Mouse (Mus musculus) left cerebral cortex, postnatal 10 days (tissue): Measurements from ENCODE around the gene Ell. TPM values are rescaled to one million over a fixed set of nuclear protein-coding genes. Genes with fewer than 3 reads are reported as not detected.

Source experiments
- DNase-seq, 2 experiments: peaks; one replicate each; pipeline ENCODE4 v3.0.0; 2021 to 2022; ENCODE audit warnings: low spot score in 2 of 2, mixed read lengths in 1 of 2; ENCODE audit errors: extremely low spot score in 1 of 2
- intact Hi-C: fragments of 180-260 bp; cut with DNase I; formaldehyde crosslinking; loops from one replicate; pipeline ENCODE4 v1.15.1; 2025
- total RNA-seq, 2 experiments: library from RNA; stranded (reverse); gene quantifications; 2 replicates each; pipeline ENCODE4 v1.2.3; 2021

Ell gene
- total RNA-seq, 2 experiments from 2014 or later: 15.1 to 18.5 TPM

DNA sequence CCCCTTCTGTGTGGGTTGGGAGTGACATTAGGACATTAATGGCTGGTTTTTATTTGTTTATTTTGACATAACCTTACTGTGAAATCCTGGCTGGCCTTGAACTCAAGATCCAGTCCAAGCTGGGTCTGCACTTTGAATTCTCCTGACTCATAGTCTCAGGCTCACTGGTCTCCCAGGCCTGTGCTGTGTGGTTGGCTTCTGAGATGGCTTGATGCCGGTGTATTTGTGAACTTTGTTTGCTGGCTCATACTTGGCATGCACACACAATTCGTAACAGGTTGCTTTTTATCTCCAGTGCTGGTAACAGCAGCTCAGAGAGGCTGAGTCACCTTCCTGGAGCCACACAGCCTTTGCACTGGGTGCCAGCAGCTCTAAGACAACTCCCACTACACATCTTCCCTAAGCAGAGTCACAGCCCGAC lies 9.5 kb upstream of the Ell start:
- intact Hi-C loops: no loop called here
- no peak for DNase-seq

DNA sequence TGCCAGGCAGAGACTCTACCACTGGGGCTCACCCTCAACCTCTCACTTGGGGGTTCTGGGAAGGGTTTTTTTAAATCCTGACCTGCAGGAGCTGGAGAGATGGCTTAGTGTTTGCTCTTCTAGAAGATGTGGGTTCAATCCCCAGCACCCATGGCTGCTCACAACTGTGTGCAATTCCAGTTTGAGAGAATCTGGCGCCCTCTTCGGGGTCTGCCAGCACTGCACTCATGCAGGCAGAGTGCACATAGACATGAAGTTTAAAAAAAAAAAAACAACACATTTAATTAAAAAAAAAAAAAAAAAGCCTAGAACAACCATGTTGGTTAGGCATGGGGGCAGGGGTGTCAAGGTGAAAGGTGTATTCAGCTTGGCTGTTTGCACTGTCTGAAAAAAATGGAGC lies 8.9 kb upstream of the Ell start:
- DNase-seq: no peak
- intact Hi-C loops: no loop called here

DNA sequence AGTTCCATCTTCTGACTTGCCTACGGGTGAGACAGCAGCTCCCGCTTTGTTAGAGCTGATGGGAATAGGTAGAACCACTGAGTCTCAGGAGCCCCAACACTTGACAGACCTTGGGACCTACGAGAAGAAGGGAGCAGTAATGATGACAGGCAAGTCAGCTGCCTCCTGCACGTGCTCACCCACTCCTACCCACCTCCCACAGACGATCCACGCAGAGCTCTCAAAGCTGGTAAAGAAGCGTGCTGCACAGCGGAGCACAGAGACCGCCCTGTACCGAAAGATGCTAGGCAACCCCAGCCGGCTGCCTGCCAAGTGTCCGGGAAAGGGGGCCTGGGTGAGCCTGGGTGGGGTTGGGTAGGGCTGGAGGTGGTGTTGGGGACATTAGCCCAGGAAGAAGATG lies 5.0 kb upstream of the Ell start:
- no peak for DNase-seq
- intact Hi-C loops: no loop called here

DNA sequence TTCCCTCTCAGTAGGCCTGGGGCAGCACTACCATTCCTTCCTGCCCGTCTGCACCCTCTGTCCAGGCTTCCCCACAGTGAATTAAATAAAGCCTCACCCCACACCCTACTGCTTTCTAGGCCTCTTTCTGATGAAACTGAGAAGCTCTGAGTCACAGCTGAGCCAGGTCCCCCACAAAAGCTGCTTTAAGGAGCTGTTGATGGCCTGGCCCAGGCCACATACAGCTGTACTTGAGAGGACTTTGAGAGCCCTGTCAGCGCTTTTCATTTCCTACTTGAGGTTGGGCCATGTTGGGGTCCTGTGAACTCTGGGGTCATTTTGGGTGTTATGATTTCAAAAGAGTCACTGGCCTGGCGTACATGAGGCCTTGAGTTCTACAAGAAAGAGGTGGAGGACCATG lies 4.0 kb upstream of the Ell start:
- DNase-seq: no peak
- intact Hi-C loops: no loop called here

DNA sequence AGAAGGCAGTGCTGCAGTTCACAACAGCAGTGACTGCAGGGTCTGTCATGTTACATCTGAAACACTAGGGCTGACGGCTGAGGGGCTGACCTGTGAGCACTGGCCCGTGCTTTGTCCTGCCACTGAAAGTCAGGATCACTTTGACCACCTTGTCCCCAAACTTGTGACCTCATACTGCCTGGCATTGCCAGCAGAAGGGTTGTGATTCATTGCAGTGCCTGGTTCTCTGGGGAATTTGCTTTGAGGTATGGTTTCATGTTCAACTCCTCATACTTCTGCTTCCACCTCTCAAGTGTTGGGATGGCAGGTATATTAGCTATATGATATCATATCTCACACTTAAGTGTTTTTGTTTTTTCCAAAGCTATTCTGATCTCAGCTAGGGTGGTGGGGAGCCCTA lies 3.6 kb upstream of the Ell start:
- intact Hi-C loops: no loop called here

DNA sequence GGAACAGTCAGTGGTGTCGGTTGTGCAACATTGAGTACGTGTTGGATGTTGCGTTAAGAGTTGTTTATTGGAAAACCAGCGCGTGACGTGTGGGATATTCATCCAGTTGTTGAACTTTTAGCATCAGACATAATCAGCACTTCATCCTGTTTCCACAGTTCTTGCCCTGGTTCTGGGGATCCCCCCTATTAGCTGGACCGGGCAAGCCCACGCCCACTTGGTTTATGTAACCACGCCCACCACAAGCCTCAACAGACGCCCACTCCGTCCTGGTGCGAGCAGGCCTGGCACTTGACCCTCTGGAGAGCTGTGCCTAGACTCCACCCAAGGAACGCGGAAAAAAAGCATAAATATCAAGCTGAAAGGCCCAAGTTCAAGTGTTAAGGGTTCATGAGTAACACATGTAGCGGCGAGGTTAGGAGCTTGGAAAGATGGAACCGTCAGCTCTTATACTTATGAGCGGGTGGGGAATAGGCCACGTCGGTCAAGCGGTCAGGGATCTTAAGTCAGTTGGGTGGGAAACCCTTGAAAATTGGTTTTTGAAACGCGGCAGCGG lies 1.2 kb upstream of the Ell start:
- intact Hi-C loops: no loop called here
- peak in 1 of 2 experiments; percentile 79 for DNase-seq

More for the DNA sequence above, 3.6 kb upstream of the Ell start:
- no peak for DNase-seq

DNA sequence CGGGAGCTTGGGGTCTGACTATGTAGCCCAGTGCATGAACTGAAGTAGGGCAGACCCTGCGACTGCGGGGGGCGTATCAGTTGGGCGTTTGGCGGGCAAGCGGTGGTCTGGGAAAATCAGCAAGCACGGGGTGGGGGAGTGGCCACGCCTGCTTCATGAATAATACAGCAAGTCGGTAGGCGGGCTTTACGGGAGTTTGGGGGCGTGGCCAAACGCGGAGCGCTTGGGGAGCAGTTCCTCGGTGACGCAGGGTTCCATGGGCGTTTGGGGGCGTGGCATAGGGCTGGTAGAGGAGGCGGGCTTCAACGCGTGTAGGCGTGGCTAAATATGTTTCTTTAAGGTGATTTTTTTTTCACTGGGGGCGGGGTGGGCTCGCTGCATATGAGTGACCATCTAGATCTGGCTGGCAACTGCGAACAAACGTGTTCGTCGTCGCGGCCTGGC lies 602 bp upstream of the Ell start:
- intact Hi-C loops: no loop called here
- peak; percentile 99 to 100 for DNase-seq

DNA sequence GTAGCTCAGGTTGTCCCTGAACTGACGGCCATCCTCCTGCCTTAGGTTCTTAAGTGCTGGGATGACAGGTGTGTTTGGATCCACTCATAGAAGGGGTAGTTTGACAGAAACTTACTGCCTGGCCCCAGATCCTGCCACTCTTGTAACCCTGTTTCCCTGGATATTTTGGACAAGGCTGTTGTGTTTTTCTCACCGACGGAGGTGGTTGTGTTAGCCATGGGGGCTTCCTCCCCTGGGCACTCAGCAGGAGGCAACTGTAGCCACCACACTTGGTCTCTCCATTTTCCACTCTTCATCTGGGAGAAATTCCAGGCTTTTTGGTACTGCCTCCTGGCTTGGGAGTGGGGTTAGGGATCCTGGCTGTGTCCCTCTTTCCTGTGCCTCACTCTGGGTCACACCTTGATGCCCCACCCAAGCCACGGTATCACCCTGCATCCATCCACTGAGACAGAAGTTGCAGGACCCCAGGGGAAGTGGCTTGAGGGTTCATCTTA lies 803 bp downstream of the Ell start:
- DNase-seq: no peak
- intact Hi-C loops: no loop called here

DNA sequence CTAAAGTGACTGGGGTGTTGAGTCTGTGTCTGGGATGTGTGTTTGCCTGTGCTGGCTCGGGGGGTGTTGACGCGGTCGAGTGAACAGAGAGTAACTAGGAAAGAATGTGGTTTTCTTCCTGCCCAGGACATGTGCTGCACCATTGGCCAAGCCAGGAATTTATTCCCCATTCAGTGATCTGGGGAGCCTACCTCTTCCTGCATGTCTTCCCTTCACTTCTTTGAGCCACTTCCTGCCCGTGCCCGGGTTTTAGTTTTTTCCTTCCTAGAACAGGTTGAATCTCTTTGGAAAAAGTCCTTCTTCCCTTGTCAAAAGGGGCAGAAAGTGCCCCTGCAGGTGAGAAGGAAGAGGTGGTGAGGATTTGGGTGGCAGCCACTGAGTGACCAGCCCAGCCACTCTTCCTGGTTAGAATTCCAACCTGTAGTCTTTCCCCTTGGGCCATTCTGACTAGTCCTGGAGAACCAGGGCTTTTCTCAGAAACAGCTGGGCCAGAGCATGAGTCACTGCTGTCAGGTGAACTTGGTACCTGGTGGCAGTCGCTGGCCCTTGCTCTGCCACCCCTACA lies 1.3 kb downstream of the Ell start:
- no peak for DNase-seq
- intact Hi-C loops: no loop called here

DNA sequence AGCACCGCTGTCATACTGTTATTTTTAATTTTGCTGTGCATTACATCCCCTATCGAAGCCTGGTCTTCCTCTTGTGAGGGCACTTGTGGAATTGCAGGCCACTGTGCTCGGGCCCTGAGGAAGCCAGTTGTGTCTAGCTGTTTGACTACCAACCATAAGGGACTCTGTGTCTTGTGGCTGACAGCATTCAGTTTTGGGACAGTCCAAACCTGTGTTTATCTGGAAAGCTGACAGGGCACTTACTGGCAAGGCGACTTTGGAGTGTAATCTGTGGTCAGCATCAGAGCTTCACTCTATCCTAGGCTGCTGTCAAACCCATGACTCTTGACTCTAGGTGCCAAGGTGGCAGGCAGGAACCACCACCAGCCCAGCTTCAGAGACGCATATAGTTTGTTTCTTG lies 1.8 kb downstream of the Ell start:
- no peak for DNase-seq
- intact Hi-C loops: no loop called here

DNA sequence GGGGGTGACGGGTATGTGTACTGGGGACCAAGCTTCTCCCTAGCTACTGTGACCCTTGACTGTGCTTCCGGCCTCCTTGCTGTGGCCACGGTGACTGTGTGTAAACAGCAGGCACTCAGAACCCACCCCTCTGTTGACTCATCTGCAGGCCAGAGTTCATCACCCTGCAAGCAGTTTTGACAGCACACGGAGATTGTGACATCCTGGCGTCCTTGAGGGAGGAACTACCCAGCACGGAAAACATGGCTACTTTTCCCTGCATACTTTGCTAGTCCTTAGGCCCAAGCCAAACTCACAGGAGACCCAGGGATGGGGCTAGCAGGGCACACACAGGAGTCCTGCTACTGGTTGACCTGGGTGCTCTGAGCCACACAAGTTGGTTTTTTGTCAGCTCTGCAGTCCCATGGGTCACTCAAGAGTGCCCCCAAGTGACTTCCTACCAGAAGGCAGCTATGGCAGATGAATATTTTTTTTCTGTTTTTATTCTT lies 5.0 kb downstream of the Ell start:
- DNase-seq: no peak
- intact Hi-C loops: no loop called here

DNA sequence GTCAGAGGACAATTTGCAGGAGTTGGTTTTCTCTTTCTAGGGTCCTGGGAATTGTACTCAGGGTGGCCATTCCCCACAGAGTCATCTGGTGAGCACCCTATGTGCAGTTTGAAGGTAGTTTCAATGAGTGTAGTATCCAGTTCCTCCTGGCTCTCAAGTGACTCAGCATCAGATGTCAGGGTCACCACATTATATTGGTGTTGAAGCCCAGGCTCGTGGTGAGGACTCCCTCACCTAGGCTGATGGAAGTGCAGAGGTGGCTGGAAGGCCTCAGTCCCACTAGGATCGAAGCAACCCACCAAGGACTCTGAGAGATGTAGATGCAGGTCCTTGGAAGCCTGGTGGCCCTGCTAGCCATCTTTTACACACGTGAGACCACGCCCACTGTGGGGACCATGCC lies 7.2 kb downstream of the Ell start:
- DNase-seq: no peak
- intact Hi-C loops: no loop called here

DNA sequence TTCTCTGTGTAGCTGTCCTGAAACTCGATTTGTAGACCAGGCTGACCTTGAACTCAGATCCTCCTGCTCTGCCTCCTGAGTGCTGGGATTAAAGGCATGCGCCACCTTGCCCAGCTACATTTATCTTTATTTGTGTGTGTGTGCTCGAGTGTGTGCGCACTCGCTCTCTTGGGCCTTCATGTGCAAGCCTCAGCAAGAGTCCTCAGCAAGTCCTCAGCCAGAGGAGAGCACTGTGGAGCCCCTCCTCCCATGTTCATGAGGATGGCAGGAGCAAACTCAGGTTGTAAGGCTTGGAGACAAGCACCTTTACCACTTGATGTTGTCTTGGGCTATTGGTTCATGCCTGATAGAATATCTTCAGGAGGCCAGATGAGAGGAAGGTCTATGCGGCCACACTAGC lies 8.5 kb downstream of the Ell start:
- DNase-seq: no peak
- intact Hi-C loops: no loop called here

DNA sequence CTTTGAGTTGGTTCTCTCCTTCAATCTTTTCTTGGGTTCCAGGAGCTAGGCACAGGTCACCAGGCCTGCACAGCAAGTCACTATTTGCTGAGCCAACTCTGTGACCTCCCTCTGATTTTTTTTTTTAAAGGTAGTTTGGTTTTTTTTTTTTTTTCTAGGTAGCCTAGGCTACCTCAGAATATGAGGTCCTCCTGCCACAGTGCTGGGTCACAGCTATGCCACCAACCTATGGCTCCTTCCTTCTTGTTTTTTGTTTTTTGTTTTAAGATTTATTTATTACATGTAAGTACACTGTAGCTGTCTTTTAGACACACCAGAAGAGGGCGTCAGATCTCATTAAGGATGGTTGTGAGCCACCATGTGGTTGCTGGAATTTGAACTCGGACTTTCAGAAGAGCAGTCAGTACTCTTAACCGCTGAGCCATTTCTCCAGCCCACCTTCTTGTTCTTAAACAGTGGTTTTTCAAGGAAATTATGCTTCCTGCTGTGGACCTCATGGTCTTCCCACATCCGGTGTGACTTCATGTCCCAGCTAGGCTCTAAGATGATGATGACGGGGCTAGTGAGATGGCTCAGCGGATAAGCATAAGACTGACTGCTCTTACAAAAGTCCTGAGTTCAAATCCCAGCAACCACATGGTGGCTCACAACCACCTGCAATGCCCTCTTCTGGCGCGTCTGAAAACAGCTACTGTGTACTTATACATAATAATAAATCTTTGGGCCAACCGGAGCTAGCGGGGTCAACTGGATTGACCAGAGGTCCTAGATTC lies 10.3 kb downstream of the Ell start:
- DNase-seq: no peak
- intact Hi-C loops: no loop called here

DNA sequence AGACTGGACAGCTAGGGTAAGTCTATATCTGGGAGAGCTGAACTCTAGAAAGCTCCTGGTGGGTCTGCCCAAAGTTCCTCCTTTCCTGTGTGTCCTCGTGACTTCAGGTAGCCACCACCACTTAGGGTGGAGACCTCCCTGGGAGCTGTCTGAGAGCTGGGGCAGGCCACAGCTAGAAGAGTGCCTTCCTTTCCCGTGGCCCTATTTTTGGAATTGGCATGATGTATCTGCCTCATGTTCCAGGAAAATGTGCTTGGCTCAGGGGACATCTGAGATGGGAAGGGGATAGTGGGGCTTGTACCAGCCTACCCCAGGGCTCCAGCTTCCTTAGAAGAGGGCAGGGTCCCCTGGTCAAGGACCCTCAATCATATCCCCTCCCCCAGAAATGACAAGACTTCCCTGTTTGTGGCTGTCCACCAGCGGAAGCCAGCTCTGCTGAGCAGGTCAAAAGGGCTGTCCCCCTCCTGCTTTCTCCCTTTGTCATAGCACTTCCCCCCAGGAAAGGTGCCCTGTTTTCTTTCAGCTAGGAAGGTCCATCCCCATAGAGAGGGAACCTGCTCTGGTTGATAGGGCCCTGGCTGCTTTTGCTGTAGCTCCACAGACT lies 12.4 kb downstream of the Ell start:
- intact Hi-C loops: no loop called here
- DNase-seq: no peak

DNA sequence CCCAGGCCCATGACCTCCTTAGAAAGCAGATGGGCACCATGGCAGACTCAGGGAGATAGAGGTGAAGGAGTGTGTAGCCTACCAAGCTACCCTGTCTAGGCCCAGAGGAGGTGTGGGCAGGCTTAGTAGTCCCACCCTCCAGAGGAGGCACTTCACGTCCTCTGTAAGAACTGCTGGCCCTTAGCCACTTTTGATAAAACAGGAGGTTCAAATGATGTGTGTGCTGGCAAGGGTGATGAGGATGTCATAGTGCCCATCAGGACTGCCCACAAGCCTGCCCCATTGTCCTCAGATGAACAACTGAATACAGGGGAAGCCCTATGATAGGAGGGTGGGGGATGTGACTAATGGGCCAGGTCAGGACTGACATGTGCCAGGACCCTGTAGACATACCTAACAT lies 13.6 kb downstream of the Ell start:
- DNase-seq: no peak
- intact Hi-C loops: no loop called here

DNA sequence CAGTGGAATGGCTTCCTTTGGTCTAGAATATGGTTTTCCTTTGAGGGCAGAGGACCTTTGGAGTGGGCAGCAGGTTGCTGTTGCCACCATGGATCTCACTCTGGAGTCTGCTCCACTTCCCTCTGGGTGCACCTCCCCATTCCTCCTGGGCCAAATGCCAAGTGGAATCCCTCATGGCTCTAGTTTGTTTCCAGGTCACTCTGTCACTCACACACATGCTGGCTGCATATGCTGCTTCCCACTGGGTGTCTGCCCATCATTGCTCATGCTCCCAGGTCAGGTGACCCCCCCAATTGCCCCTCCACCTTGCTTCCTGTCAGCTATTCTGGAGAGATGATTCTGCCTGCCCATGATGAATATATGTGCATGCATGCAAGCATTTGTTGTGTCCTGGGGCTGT lies 14.5 kb downstream of the Ell start:
- intact Hi-C loops: no loop called here
- DNase-seq: peak in 1 of 2 experiments; percentile 70

DNA sequence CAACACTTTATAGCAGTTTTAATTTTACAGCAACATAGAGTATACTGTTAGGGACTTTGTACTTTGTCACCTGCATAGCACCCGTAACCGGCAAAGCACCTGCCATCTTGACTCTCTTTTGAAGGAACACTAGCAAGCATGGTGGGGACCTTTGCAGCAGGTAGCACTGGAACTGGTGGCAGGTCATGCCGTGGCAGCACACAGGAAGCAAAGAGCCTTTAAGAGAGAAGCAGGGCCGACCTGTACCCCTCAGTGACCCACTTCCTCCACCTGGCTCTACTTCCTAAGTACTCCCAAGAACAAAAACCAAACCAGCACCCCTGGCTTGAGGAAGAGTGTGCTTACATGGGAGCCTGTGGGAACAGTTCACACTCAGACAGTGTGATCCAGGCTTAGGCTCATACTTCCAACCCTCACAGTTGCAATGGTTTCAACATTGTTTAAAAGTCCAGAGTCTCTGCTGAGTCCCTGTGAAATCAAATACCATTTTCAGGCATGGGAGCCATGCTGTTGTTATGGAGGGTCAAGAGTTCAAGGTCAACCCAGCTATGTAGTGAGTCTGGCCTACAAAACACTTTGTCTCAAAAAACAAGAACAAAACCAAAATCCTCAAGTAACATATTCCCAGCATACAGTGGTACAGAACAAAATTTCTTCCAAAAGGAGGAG lies 16.0 kb downstream of the Ell start:
- intact Hi-C loops: no loop called here

DNA sequence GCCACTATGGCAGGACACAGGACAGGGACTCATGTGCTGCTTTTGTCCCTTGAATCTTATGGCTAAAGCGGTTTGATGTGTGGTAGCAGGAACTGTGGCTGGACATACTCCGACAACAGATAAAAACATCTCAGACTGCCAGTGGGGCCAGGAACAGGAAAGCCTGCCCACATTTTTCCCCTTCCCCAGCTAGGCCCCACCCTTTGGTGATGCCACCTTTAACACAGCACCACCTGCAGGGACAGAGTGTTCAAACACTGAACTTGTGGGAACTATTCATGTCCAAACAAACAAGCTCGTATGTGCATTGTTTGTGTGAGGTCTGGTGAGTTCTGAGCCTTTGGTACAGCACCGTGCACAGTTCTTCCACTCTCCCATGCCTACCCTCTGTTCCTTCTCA lies 19.1 kb downstream of the Ell start:
- DNase-seq: peak in 1 of 2 experiments; percentile 48
- intact Hi-C loops: no loop called here

More for the DNA sequence above, 16.0 kb downstream of the Ell start:
- no peak for DNase-seq
